13 mouse cellular contexts compared by ENCODE assay signal in the genomic region with DNA sequence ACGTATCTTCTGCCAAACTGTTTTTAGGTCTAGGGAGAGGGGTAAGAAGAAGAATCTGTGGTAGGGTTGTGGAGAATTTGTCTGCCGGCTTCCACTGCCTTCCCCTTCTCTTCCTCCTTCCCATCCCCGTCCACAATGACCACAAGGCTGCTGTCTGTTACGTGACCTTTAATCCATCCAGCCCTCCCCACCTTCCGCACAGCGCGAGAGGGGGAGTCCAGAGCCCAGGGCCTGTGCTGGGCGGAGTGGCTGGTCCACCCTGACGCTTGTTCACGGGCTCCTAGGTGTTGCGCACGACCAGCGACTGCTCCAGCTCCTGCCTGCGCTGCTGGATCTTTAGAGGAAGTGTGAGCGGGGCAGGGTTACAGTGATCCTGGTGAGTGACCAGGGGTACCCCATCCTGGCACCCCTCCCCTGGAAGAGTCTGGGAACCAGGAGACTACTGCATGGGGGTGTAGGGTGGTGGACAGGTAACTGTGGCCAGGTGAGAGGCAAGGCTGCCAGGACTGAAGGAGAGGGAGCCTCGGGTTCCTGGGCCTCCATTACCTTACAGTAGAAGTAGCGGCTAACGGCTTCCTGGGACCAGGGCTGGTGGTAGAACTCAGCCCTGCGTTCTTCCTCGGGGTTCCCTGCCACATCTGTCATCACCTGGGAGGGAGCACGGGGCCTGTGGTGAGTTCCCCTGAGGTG. TPM values are rescaled to one million over a fixed set of nuclear protein-coding genes. Genes with fewer than 3 reads are reported as not detected.
DNase-seq lines count a peak whose midpoint lies in the region; ATAC-seq lines count a peak whose summit lies in the region.
"Had no signal": no experiment of that assay in that cellular context is flagged by ENCODE, and none has a peak within 500 bp of the region (broad histone marks: within the 10 kb centered on the region; RNA-seq: fewer than 3 reads in every experiment).

No protein-coding gene starts in this region.

- no peaks in the 10 kb centered on the region for H3K9me3 ChIP-seq in hindbrain, embryonic 16.5 days (ENCODE audit: control insufficient read depth, low read length)
- H3K9me3 ChIP-seq in hindbrain, embryonic 14.5 days (ENCODE audit: control insufficient read depth, low read length) = no peaks in the 10 kb centered on the region
- no peaks in the 10 kb centered on the region for H3K9me3 ChIP-seq in midbrain, embryonic 13.5 days
- no peaks in the 10 kb centered on the region for H3K9me3 ChIP-seq in midbrain, embryonic 15.5 days
- no peaks in the 10 kb centered on the region for H3K9me3 ChIP-seq in intestine, embryonic 15.5 days
- H3K9me3 ChIP-seq: embryonic facial prominence, embryonic 12.5 days had no signal

- no peak overlapping the region for H3K4me3 ChIP-seq in hindbrain, embryonic 16.5 days (ENCODE audit: low read length)
- no peak overlapping the region for H3K4me3 ChIP-seq in hindbrain, embryonic 14.5 days (replicated peaks; ENCODE audit: low read length)
- no peak overlapping the region for H3K4me3 ChIP-seq in midbrain, embryonic 13.5 days (replicated peaks)
- no peak overlapping the region for H3K4me3 ChIP-seq in midbrain, embryonic 15.5 days
- H3K4me3 ChIP-seq in intestine, embryonic 15.5 days (replicated peaks) = no peak overlapping the region
- H3K4me3 ChIP-seq: embryonic facial prominence, embryonic 12.5 days had no signal

- H3K4me2 ChIP-seq in hindbrain, embryonic 16.5 days (ENCODE audit: low read length) = no peak overlapping the region
- H3K4me2 ChIP-seq in hindbrain, embryonic 14.5 days (replicated peaks) = no peak overlapping the region
- no peak overlapping the region for H3K4me2 ChIP-seq in midbrain, embryonic 13.5 days (replicated peaks)
- no peak overlapping the region for H3K4me2 ChIP-seq in midbrain, embryonic 15.5 days
- H3K4me2 ChIP-seq in intestine, embryonic 15.5 days (replicated peaks) = peak overlapping the region; percentile 42; the same call in 1 of the 2 replicates
- H3K4me2 ChIP-seq: embryonic facial prominence, embryonic 12.5 days had no signal

- H3K9ac ChIP-seq in hindbrain, embryonic 16.5 days (ENCODE audit: low read depth, low read length) = peak overlapping the region; percentile 17; the same call in 1 of the 2 replicates
- H3K9ac ChIP-seq in hindbrain, embryonic 14.5 days = no peak overlapping the region
- H3K9ac ChIP-seq in midbrain, embryonic 13.5 days (replicated peaks) = peak overlapping the region; percentile 16; the same call in 1 of the 2 replicates
- no peak overlapping the region for H3K9ac ChIP-seq in midbrain, embryonic 15.5 days
- H3K9ac ChIP-seq in intestine, embryonic 15.5 days = no peak overlapping the region

- ATAC-seq in hindbrain, embryonic 16.5 days = no peak
- ATAC-seq in hindbrain, embryonic 14.5 days (ENCODE audit: low FRiP score) = no peak
- no peak for ATAC-seq in midbrain, embryonic 13.5 days
- no peak for ATAC-seq in midbrain, embryonic 15.5 days (replicated peaks)
- ATAC-seq in intestine, embryonic 15.5 days = no peak
- peak; percentile 36 for ATAC-seq in megakaryocyte progenitor cell, adult 5-6 weeks (replicated peaks; ENCODE audit: poor library complexity)
- no peak for ATAC-seq in activated CD4-positive, CD25-positive, alpha-beta regulatory T cell, adult 4 months

- H3K36me3 ChIP-seq in hindbrain, embryonic 16.5 days (ENCODE audit: control insufficient read depth, insufficient read depth, low read length) = peaks cover 36% of the 10 kb centered on the region
- H3K36me3 ChIP-seq in hindbrain, embryonic 14.5 days (replicated peaks; ENCODE audit: control insufficient read depth, insufficient read depth) = peaks cover 78% of the 10 kb centered on the region
- peaks cover 78% of the 10 kb centered on the region for H3K36me3 ChIP-seq in midbrain, embryonic 13.5 days
- peaks cover 33% of the 10 kb centered on the region for H3K36me3 ChIP-seq in midbrain, embryonic 15.5 days (replicated peaks)
- H3K36me3 ChIP-seq in intestine, embryonic 15.5 days = peaks cover 21% of the 10 kb centered on the region

- peaks cover 37% of the 10 kb centered on the region for H3K4me1 ChIP-seq in hindbrain, embryonic 16.5 days (ENCODE audit: control insufficient read depth, insufficient read depth, low read depth, low read length)
- H3K4me1 ChIP-seq in hindbrain, embryonic 14.5 days (replicated peaks; ENCODE audit: control insufficient read depth, insufficient read depth, low read length) = peaks cover 28% of the 10 kb centered on the region
- peaks cover 59% of the 10 kb centered on the region for H3K4me1 ChIP-seq in midbrain, embryonic 13.5 days (replicated peaks)
- peaks cover 46% of the 10 kb centered on the region for H3K4me1 ChIP-seq in midbrain, embryonic 15.5 days
- H3K4me1 ChIP-seq in intestine, embryonic 15.5 days (replicated peaks) = peaks cover 23% of the 10 kb centered on the region

- no peak overlapping the region for H3K27ac ChIP-seq in hindbrain, embryonic 16.5 days (ENCODE audit: low read depth, low read length)
- H3K27ac ChIP-seq in hindbrain, embryonic 14.5 days = no peak overlapping the region
- no peak overlapping the region for H3K27ac ChIP-seq in midbrain, embryonic 13.5 days
- H3K27ac ChIP-seq in midbrain, embryonic 15.5 days = no peak overlapping the region
- no peak overlapping the region for H3K27ac ChIP-seq in intestine, embryonic 15.5 days
- H3K27ac ChIP-seq: embryonic facial prominence, embryonic 12.5 days had no signal

- WGBS in hindbrain, embryonic 16.5 days = 62% methylated on average over 21 of the region's 21 CpGs
- WGBS in hindbrain, embryonic 14.5 days = 66% methylated on average over 21 of the region's 21 CpGs
- WGBS in midbrain, embryonic 13.5 days = 61% methylated on average over 21 of the region's 21 CpGs
- WGBS in midbrain, embryonic 15.5 days = 69% methylated on average over 21 of the region's 21 CpGs
- 65% methylated on average over 21 of the region's 21 CpGs for WGBS in intestine, embryonic 15.5 days

- H3K27me3 ChIP-seq in hindbrain, embryonic 16.5 days (replicated peaks; ENCODE audit: control insufficient read depth, insufficient read depth, low read length) = no peaks in the 10 kb centered on the region
- no peaks in the 10 kb centered on the region for H3K27me3 ChIP-seq in hindbrain, embryonic 14.5 days (ENCODE audit: control insufficient read depth, insufficient read depth, low read length)
- 0 out of 2 replicates have a peak, but pooled peaks cover 3% of the 10 kb centered on the region for H3K27me3 ChIP-seq in midbrain, embryonic 13.5 days
- H3K27me3 ChIP-seq in midbrain, embryonic 15.5 days (replicated peaks) = no peaks in the 10 kb centered on the region
- no peaks in the 10 kb centered on the region for H3K27me3 ChIP-seq in intestine, embryonic 15.5 days (replicated peaks)

- DNase-seq in hindbrain, embryonic 14.5 days (ENCODE audit: low spot score) = no peak
- DNase-seq in layer of hippocampus, postnatal 36 days = no peak
- DNase-seq: heart, postnatal 36 days; retina, postnatal 1 day; thymus, postnatal 25 days had no signal

RNA-seq across cellular contexts. Expression of a gene that starts 6.1 kb away (rescaled TPM):
- polyA plus RNA-seq in hindbrain, embryonic 16.5 days (2015; fragmentation: Nextera tagmentation; extraction: Ambion mirVana) = 20.6 and 21.9 TPM in 2 replicates
- 14.0 and 14.4 TPM in 2 replicates for polyA plus RNA-seq in hindbrain, embryonic 14.5 days (2014; fragmentation: Nextera tagmentation; extraction: Ambion mirVana)
- polyA plus RNA-seq in midbrain, embryonic 13.5 days (2015; fragmentation: Nextera tagmentation; extraction: Ambion mirVana) = 17.8 and 18.6 TPM in 2 replicates
- 22.1 and 23.0 TPM in 2 replicates for polyA plus RNA-seq in midbrain, embryonic 15.5 days (2015; fragmentation: Nextera tagmentation; extraction: Ambion mirVana)
- polyA plus RNA-seq in intestine, embryonic 15.5 days (2015; fragmentation: Nextera tagmentation; extraction: Ambion mirVana) = 14.7 and 16.0 TPM in 2 replicates
- 4.7 and 5.9 TPM in 2 replicates for total RNA-seq in megakaryocyte progenitor cell, adult 5-6 weeks (2015)
- total RNA-seq in megakaryocyte progenitor cell, adult 5-6 weeks (2017) = 12.4 and 35.1 TPM in 2 replicates
- total RNA-seq in layer of hippocampus, postnatal 36 days (2021) = 10 to 100 TPM; 58.0 to 61.2 TPM
- polyA plus RNA-seq in activated CD4-positive, CD25-positive, alpha-beta regulatory T cell, adult 4 months (2017; shearing (Covaris generic)) = 10 to 100 TPM in 1 of 2 experiments, 1 to 10 TPM in 1; 8.3 to 17.8 TPM

RNA-seq across cellular contexts. Expression of a gene that starts 15.3 kb away (rescaled TPM):
- 80.9 and 84.8 TPM in 2 replicates for polyA plus RNA-seq in hindbrain, embryonic 16.5 days (2015; fragmentation: Nextera tagmentation; extraction: Ambion mirVana)
- polyA plus RNA-seq in hindbrain, embryonic 14.5 days (2014; fragmentation: Nextera tagmentation; extraction: Ambion mirVana) = 72.3 and 87.2 TPM in 2 replicates
- 98.2 and 103 TPM in 2 replicates for polyA plus RNA-seq in midbrain, embryonic 13.5 days (2015; fragmentation: Nextera tagmentation; extraction: Ambion mirVana)
- 83.8 and 86.4 TPM in 2 replicates for polyA plus RNA-seq in midbrain, embryonic 15.5 days (2015; fragmentation: Nextera tagmentation; extraction: Ambion mirVana)
- polyA plus RNA-seq in intestine, embryonic 15.5 days (2015; fragmentation: Nextera tagmentation; extraction: Ambion mirVana) = 86.0 and 87.1 TPM in 2 replicates
- 45.4 and 46.0 TPM in 2 replicates for total RNA-seq in megakaryocyte progenitor cell, adult 5-6 weeks (2015)
- total RNA-seq in megakaryocyte progenitor cell, adult 5-6 weeks (2017) = 113 and 115 TPM in 2 replicates
- total RNA-seq in layer of hippocampus, postnatal 36 days (2021) = 10 to 100 TPM; 74.5 to 77.3 TPM
- polyA plus RNA-seq in activated CD4-positive, CD25-positive, alpha-beta regulatory T cell, adult 4 months (2017; shearing (Covaris generic)) = 10 to 100 TPM; 51.8 to 56.8 TPM

RNA-seq across cellular contexts. Expression of a gene that starts 31.6 kb away (rescaled TPM):
- polyA plus RNA-seq in hindbrain, embryonic 16.5 days (2015; fragmentation: Nextera tagmentation; extraction: Ambion mirVana) = 128 and 133 TPM in 2 replicates
- 149 and 171 TPM in 2 replicates for polyA plus RNA-seq in hindbrain, embryonic 14.5 days (2014; fragmentation: Nextera tagmentation; extraction: Ambion mirVana)
- 119 and 127 TPM in 2 replicates for polyA plus RNA-seq in midbrain, embryonic 13.5 days (2015; fragmentation: Nextera tagmentation; extraction: Ambion mirVana)
- 182 and 186 TPM in 2 replicates for polyA plus RNA-seq in midbrain, embryonic 15.5 days (2015; fragmentation: Nextera tagmentation; extraction: Ambion mirVana)
- 15.5 and 18.4 TPM in 2 replicates for polyA plus RNA-seq in intestine, embryonic 15.5 days (2015; fragmentation: Nextera tagmentation; extraction: Ambion mirVana)
- not detected in 2 replicates for total RNA-seq in megakaryocyte progenitor cell, adult 5-6 weeks (2015)
- total RNA-seq in megakaryocyte progenitor cell, adult 5-6 weeks (2017) = 0.08 TPM in 1 of 2 replicates, not detected in the other
- 10 to 100 TPM; 88.0 to 89.8 TPM for total RNA-seq in layer of hippocampus, postnatal 36 days (2021)
- under 1 TPM in 1 of 2 experiments, not detected in 1; 0.41 TPM for polyA plus RNA-seq in activated CD4-positive, CD25-positive, alpha-beta regulatory T cell, adult 4 months (2017; shearing (Covaris generic))

RNA-seq across cellular contexts. Expression of a gene that starts 36.0 kb away (rescaled TPM):
- 0.13 and 0.15 TPM in 2 replicates for polyA plus RNA-seq in hindbrain, embryonic 16.5 days (2015; fragmentation: Nextera tagmentation; extraction: Ambion mirVana)
- 0.10 and 0.19 TPM in 2 replicates for polyA plus RNA-seq in hindbrain, embryonic 14.5 days (2014; fragmentation: Nextera tagmentation; extraction: Ambion mirVana)
- 0.07 and 0.08 TPM in 2 replicates for polyA plus RNA-seq in midbrain, embryonic 13.5 days (2015; fragmentation: Nextera tagmentation; extraction: Ambion mirVana)
- polyA plus RNA-seq in midbrain, embryonic 15.5 days (2015; fragmentation: Nextera tagmentation; extraction: Ambion mirVana) = 0.06 TPM in 1 of 2 replicates, not detected in the other
- 0.05 and 0.08 TPM in 2 replicates for polyA plus RNA-seq in intestine, embryonic 15.5 days (2015; fragmentation: Nextera tagmentation; extraction: Ambion mirVana)
- total RNA-seq in megakaryocyte progenitor cell, adult 5-6 weeks (2015) = not detected in 2 replicates
- total RNA-seq in megakaryocyte progenitor cell, adult 5-6 weeks (2017) = not detected in 2 replicates
- not detected for total RNA-seq in layer of hippocampus, postnatal 36 days (2021)
- under 1 TPM in 1 of 2 experiments, not detected in 1; 0.46 TPM for polyA plus RNA-seq in activated CD4-positive, CD25-positive, alpha-beta regulatory T cell, adult 4 months (2017; shearing (Covaris generic))
- total RNA-seq: heart, postnatal 36 days; layer of hippocampus, postnatal 14 days had no signal

RNA-seq across cellular contexts. Expression of a gene that starts 51.8 kb away (rescaled TPM):
- 0.18 and 0.21 TPM in 2 replicates for polyA plus RNA-seq in hindbrain, embryonic 16.5 days (2015; fragmentation: Nextera tagmentation; extraction: Ambion mirVana)
- polyA plus RNA-seq in hindbrain, embryonic 14.5 days (2014; fragmentation: Nextera tagmentation; extraction: Ambion mirVana) = 0.22 and 0.23 TPM in 2 replicates
- polyA plus RNA-seq in midbrain, embryonic 13.5 days (2015; fragmentation: Nextera tagmentation; extraction: Ambion mirVana) = 0.17 TPM in 1 of 2 replicates, not detected in the other
- 0.06 and 0.11 TPM in 2 replicates for polyA plus RNA-seq in midbrain, embryonic 15.5 days (2015; fragmentation: Nextera tagmentation; extraction: Ambion mirVana)
- 0.33 and 0.40 TPM in 2 replicates for polyA plus RNA-seq in intestine, embryonic 15.5 days (2015; fragmentation: Nextera tagmentation; extraction: Ambion mirVana)
- total RNA-seq in megakaryocyte progenitor cell, adult 5-6 weeks (2015) = not detected in 2 replicates
- not detected in 2 replicates for total RNA-seq in megakaryocyte progenitor cell, adult 5-6 weeks (2017)
- total RNA-seq in layer of hippocampus, postnatal 36 days (2021) = under 1 TPM in 1 of 2 experiments, not detected in 1; 0.25 TPM
- not detected for polyA plus RNA-seq in activated CD4-positive, CD25-positive, alpha-beta regulatory T cell, adult 4 months (2017; shearing (Covaris generic))

Comparison
In these comparisons a context has a peak if more than half of its experiments do, and no peak if none do; other contexts are left out.
1. H3K9ac ChIP-seq: peak in hindbrain, embryonic 16.5 days (single experiment) and midbrain, embryonic 13.5 days (single experiment); none in hindbrain, embryonic 14.5 days (single experiment), midbrain, embryonic 15.5 days (single experiment) and intestine, embryonic 15.5 days (single experiment).
2. RNA of a gene that starts 31.6 kb away (polyA plus RNA-seq): 182 to 186 TPM in midbrain, embryonic 15.5 days, 149 to 171 TPM in hindbrain, embryonic 14.5 days, 128 to 133 TPM in hindbrain, embryonic 16.5 days, 119 to 127 TPM in midbrain, embryonic 13.5 days and 15.5 to 18.4 TPM in intestine, embryonic 15.5 days; 0.41 TPM in activated CD4-positive, CD25-positive, alpha-beta regulatory T cell, adult 4 months; every median in the first group is over 10 times any median in the second.